Mouse (Mus musculus): Measurements from ENCODE around the gene Slc16a14. TPM values are rescaled to one million over a fixed set of nuclear protein-coding genes. Genes with fewer than 3 reads are reported as not detected.

The Slc16a14 gene
- polyA plus RNA-seq, 2 experiments: not detected

GRCm38 (mm10) chr1:84951566-84951965 is 16.6 kb upstream of the Slc16a14 start:
- Histone ChIP-seq H3K27ac (no peak overlapping the region), H3K4me1 (replicated peaks; ENCODE audit: control insufficient read depth in 2 of 2, insufficient read depth in 2 of 2, low read length in 1 of 2) (no peaks in the 10 kb centered on the region), H3K9ac (replicated peaks) (no peak overlapping the region), H3K36me3 (replicated peaks; ENCODE audit: control insufficient read depth, insufficient read depth, low read depth) (no peaks in the 10 kb centered on the region), H3K4me2 (ENCODE audit: low read depth) (no peak overlapping the region), H3K4me3 (ENCODE audit: insufficient read depth in 1 of 2, low read depth in 2 of 2, low read length in 2 of 2) (no peak overlapping the region), H3K9me3 (ENCODE audit: control insufficient read depth, low read length) (no peaks in the 10 kb centered on the region), H3K27me3 (ENCODE audit: control insufficient read depth, insufficient read depth, low read length) (no peaks in the 10 kb centered on the region)
- DNase-seq (ENCODE audit: low read depth in 3 of 3, low spot score in 3 of 3): no peak
- ATAC-seq (ENCODE audit: insufficient read depth): no peak
- WGBS (ENCODE audit: insufficient replicate concordance): 61% methylated on average over 3 of the region's 3 CpGs
- TF ChIP-seq CTCF (IDR thresholded peaks at IDR 0.05; ENCODE audit: low read depth) (no peak), EP300 (IDR thresholded peaks at IDR 0.05; ENCODE audit: low read depth) (no peak)

- no peak overlapping the region for H3K27ac ChIP-seq
- no peak overlapping the region for H3K4me3 ChIP-seq (ENCODE audit: insufficient read depth in 1 of 2, low read depth in 2 of 2, low read length in 2 of 2)
- no peak overlapping the region for H3K9ac ChIP-seq (replicated peaks)
- no peak overlapping the region for H3K4me2 ChIP-seq (ENCODE audit: low read depth)
- no peaks in the 10 kb centered on the region for H3K9me3 ChIP-seq (ENCODE audit: control insufficient read depth, low read length)
- DNase-seq (ENCODE audit: low read depth in 3 of 3, low spot score in 3 of 3): no peak
- H3K27me3 ChIP-seq (ENCODE audit: control insufficient read depth, insufficient read depth, low read length): no peaks in the 10 kb centered on the region
- H3K4me1 ChIP-seq (replicated peaks; ENCODE audit: control insufficient read depth in 2 of 2, insufficient read depth in 2 of 2, low read length in 1 of 2): no peaks in the 10 kb centered on the region
- 53% methylated on average over 2 of the region's 2 CpGs for WGBS (ENCODE audit: insufficient replicate concordance)
- no peaks in the 10 kb centered on the region for H3K36me3 ChIP-seq (replicated peaks; ENCODE audit: control insufficient read depth, insufficient read depth, low read depth)
- TF ChIP-seq CTCF (IDR thresholded peaks at IDR 0.05; ENCODE audit: low read depth): no peak
- no peak for TF ChIP-seq EP300 (IDR thresholded peaks at IDR 0.05; ENCODE audit: low read depth)
- no peak for ATAC-seq (ENCODE audit: insufficient read depth)
Measured at GRCm38 (mm10) chr1:84947390-84947789, 12.5 kb upstream of the Slc16a14 start.

- Histone ChIP-seq H3K4me2 (ENCODE audit: low read depth) (no peak overlapping the region), H3K9ac (replicated peaks) (no peak overlapping the region), H3K36me3 (replicated peaks; ENCODE audit: control insufficient read depth, insufficient read depth, low read depth) (no peaks in the 10 kb centered on the region), H3K27me3 (ENCODE audit: control insufficient read depth, insufficient read depth, low read length) (no peaks in the 10 kb centered on the region), H3K9me3 (ENCODE audit: control insufficient read depth, low read length) (no peaks in the 10 kb centered on the region), H3K4me1 (replicated peaks; ENCODE audit: control insufficient read depth in 2 of 2, insufficient read depth in 2 of 2, low read length in 1 of 2) (no peaks in the 10 kb centered on the region), H3K27ac (no peak overlapping the region), H3K4me3 (ENCODE audit: insufficient read depth in 1 of 2, low read depth in 2 of 2, low read length in 2 of 2) (no peak overlapping the region)
- WGBS (ENCODE audit: insufficient replicate concordance): 73% methylated on average over 3 of the region's 3 CpGs
- TF ChIP-seq EP300 (IDR thresholded peaks at IDR 0.05; ENCODE audit: low read depth): no peak
- no peak for TF ChIP-seq CTCF (IDR thresholded peaks at IDR 0.05; ENCODE audit: low read depth)
- DNase-seq (ENCODE audit: low read depth in 3 of 3, low spot score in 3 of 3) (no peak), ATAC-seq (ENCODE audit: insufficient read depth) (no peak)
Measured at GRCm38 (mm10) chr1:84945950-84946349, 11.0 kb upstream of the Slc16a14 start.

GRCm38 (mm10) chr1:84943549-84943948 is 8.6 kb upstream of the Slc16a14 start:
- H3K4me3 ChIP-seq (ENCODE audit: insufficient read depth in 1 of 2, low read depth in 2 of 2, low read length in 2 of 2): no peak overlapping the region
- H3K27me3 ChIP-seq (ENCODE audit: control insufficient read depth, insufficient read depth, low read length): no peaks in the 10 kb centered on the region
- no peak overlapping the region for H3K4me2 ChIP-seq (ENCODE audit: low read depth)
- H3K27ac ChIP-seq: no peak overlapping the region
- H3K36me3 ChIP-seq (replicated peaks; ENCODE audit: control insufficient read depth, insufficient read depth, low read depth): no peaks in the 10 kb centered on the region
- TF ChIP-seq CTCF (IDR thresholded peaks at IDR 0.05; ENCODE audit: low read depth): no peak
- TF ChIP-seq EP300 (IDR thresholded peaks at IDR 0.05; ENCODE audit: low read depth): no peak
- 81% methylated on average over 4 of the region's 4 CpGs for WGBS (ENCODE audit: insufficient replicate concordance)
- H3K9me3 ChIP-seq (ENCODE audit: control insufficient read depth, low read length): no peaks in the 10 kb centered on the region
- H3K4me1 ChIP-seq (replicated peaks; ENCODE audit: control insufficient read depth in 2 of 2, insufficient read depth in 2 of 2, low read length in 1 of 2): no peaks in the 10 kb centered on the region
- H3K9ac ChIP-seq (replicated peaks): no peak overlapping the region
- no peak for DNase-seq (ENCODE audit: low read depth in 3 of 3, low spot score in 3 of 3)
- ATAC-seq (ENCODE audit: insufficient read depth): no peak

- Histone ChIP-seq H3K4me1 (replicated peaks; ENCODE audit: control insufficient read depth in 2 of 2, insufficient read depth in 2 of 2, low read length in 1 of 2) (no peaks in the 10 kb centered on the region), H3K9me3 (ENCODE audit: control insufficient read depth, low read length) (no peaks in the 10 kb centered on the region), H3K9ac (replicated peaks) (no peak overlapping the region), H3K4me3 (ENCODE audit: insufficient read depth in 1 of 2, low read depth in 2 of 2, low read length in 2 of 2) (no peak overlapping the region), H3K4me2 (ENCODE audit: low read depth) (no peak overlapping the region), H3K27me3 (ENCODE audit: control insufficient read depth, insufficient read depth, low read length) (no peaks in the 10 kb centered on the region), H3K36me3 (replicated peaks; ENCODE audit: control insufficient read depth, insufficient read depth, low read depth) (no peaks in the 10 kb centered on the region), H3K27ac (no peak overlapping the region)
- DNase-seq (ENCODE audit: low read depth in 3 of 3, low spot score in 3 of 3) (no peak), ATAC-seq (ENCODE audit: insufficient read depth) (no peak)
- TF ChIP-seq EP300 (IDR thresholded peaks at IDR 0.05; ENCODE audit: low read depth) (no peak), CTCF (IDR thresholded peaks at IDR 0.05; ENCODE audit: low read depth) (no peak)
Measured at GRCm38 (mm10) chr1:84942666-84943065, 7.7 kb upstream of the Slc16a14 start.
